Mouse (Mus musculus) erythroblast, embryonic 14.5 days (primary cell): ENCODE data around the gene Gucy2e. TPM values are rescaled to one million over a fixed set of nuclear protein-coding genes. Genes with fewer than 3 reads are reported as not detected.

Experiments
- H3K27me3 ChIP-seq: 2 replicates; pipeline ENCODE4 v1.6.1; 2012; ENCODE audit warnings: inconsistent platforms; ENCODE audit not compliant: control insufficient read depth
- H3K36me3 ChIP-seq: 2 replicates; pipeline ENCODE4 v1.6.1; 2012; ENCODE audit warnings: mild to moderate bottlenecking, inconsistent platforms; ENCODE audit not compliant: control insufficient read depth
- H3K4me1 ChIP-seq: 2 replicates; pipeline ENCODE4 v1.6.1; 2012; ENCODE audit warnings: inconsistent platforms; ENCODE audit not compliant: control insufficient read depth
- H3K4me3 ChIP-seq: replicated peaks from 2 replicates; pipeline ENCODE3; 2012; ENCODE audit warnings: moderate library complexity, mild to moderate bottlenecking, inconsistent platforms
- H3K9me3 ChIP-seq: 2 replicates; pipeline ENCODE4 v1.6.1; 2012; ENCODE audit warnings: low read length, inconsistent platforms, mixed read lengths; ENCODE audit not compliant: control insufficient read depth
- GATA1 ChIP-seq: IDR thresholded peaks from 2 replicates; pipeline ENCODE4 v1.6.1; 2012; ENCODE audit warnings: low read length, inconsistent platforms, mixed read lengths
- TAL1 ChIP-seq: IDR thresholded peaks from 3 replicates; pipeline ENCODE4 v1.6.1; 2012; ENCODE audit warnings: low read length, inconsistent platforms, mixed read lengths
- polyA plus RNA-seq: library from polyadenylated mRNA; stranded (reverse); fragments of >175 nt; gene quantifications from 2 replicates; pipeline ENCODE4 v1.2.3, GENCODE M21; 2012

Gucy2e gene
- polyA plus RNA-seq, 1 experiment = not detected

GRCm38 (mm10) chr11:69221070-69221469 is 15.8 kb downstream of the Gucy2e start:
- TF ChIP-seq GATA1 = no peak
- no peak for TF ChIP-seq TAL1
- H3K9me3 ChIP-seq = no peaks in the 10 kb centered on the region
- no peaks in the 10 kb centered on the region for H3K36me3 ChIP-seq
- no peak overlapping the region for H3K4me3 ChIP-seq
- no peaks in the 10 kb centered on the region; the same call in 1 of the 2 replicates for H3K27me3 ChIP-seq
- no peaks in the 10 kb centered on the region for H3K4me1 ChIP-seq

GRCm38 (mm10) chr11:69218661-69219060 is 18.2 kb downstream of the Gucy2e start:
- Histone ChIP-seq H3K27me3 (no peaks in the 10 kb centered on the region; the same call in 1 of the 2 replicates), H3K36me3 (no peaks in the 10 kb centered on the region), H3K9me3 (no peaks in the 10 kb centered on the region), H3K4me1 (no peaks in the 10 kb centered on the region), H3K4me3 (no peak overlapping the region)
- no peak for TF ChIP-seq TAL1
- no peak for TF ChIP-seq GATA1

DNA sequence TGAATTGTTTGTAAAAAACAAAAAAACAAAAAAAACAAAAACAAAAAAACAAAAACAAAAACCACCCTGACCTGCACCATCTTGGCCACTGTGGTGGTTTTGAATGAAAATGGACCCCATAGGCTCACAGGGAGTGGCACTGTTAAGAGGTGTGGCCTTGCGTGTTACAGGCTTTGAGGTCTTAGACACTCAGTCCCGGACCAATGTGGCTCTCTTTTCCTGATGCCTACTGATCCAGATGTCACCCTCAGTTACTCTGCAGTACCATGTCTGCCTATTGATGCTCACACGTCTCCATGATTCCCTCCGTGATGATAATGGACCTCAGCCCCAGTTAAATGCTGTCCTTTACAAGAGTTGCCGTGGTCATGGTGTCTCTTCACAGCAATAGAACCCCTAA is 19.4 kb downstream of the Gucy2e start:
- H3K4me1 ChIP-seq = no peaks in the 10 kb centered on the region
- no peak overlapping the region for H3K4me3 ChIP-seq
- H3K27me3 ChIP-seq = no peaks in the 10 kb centered on the region; the same call in 1 of the 2 replicates
- no peaks in the 10 kb centered on the region for H3K9me3 ChIP-seq
- TF ChIP-seq TAL1 (no peak), GATA1 (no peak)
- H3K36me3 ChIP-seq = no peaks in the 10 kb centered on the region

DNA sequence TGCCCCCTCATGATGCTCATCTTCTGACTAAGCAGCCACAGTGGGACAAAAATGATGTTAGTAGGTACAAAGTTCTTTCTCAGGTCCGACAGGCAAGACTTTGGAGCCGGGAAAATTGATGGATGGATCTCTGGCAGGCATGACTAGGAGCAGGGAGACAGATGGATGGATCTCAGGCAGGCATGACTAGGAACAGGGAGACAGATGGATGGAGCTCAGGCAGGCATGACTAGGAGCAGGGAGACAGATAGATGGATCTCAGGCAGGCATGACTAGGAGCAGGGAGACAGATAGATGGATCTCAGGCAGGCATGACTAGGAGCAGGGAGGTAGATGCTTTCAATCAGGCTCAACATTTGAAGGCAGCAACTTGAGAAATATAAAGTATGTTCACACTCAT is 25.4 kb downstream of the Gucy2e start:
- TF ChIP-seq GATA1 (no peak), TAL1 (no peak)
- Histone ChIP-seq H3K4me3 (no peak overlapping the region), H3K9me3 (no peaks in the 10 kb centered on the region), H3K27me3 (peaks cover 4% of the 10 kb centered on the region; the same call in 1 of the 2 replicates), H3K36me3 (no peaks in the 10 kb centered on the region), H3K4me1 (no peaks in the 10 kb centered on the region)

- no peak overlapping the region for H3K4me3 ChIP-seq
- no peak for TF ChIP-seq GATA1
- TF ChIP-seq TAL1 = no peak
- peaks cover 19% of the 10 kb centered on the region for H3K27me3 ChIP-seq
- no peaks in the 10 kb centered on the region for H3K36me3 ChIP-seq
- H3K9me3 ChIP-seq = no peaks in the 10 kb centered on the region
- H3K4me1 ChIP-seq = no peaks in the 10 kb centered on the region
These were observed 34.2 kb downstream of the Gucy2e start for GRCm38 (mm10) chr11:69202469-69203230.

GRCm38 (mm10) chr11:69200231-69200630 is 36.6 kb downstream of the Gucy2e start:
- TF ChIP-seq GATA1 (no peak), TAL1 (no peak)
- Histone ChIP-seq H3K9me3 (no peaks in the 10 kb centered on the region), H3K4me3 (no peak overlapping the region), H3K27me3 (peaks cover 36% of the 10 kb centered on the region), H3K4me1 (no peaks in the 10 kb centered on the region), H3K36me3 (no peaks in the 10 kb centered on the region)

- TF ChIP-seq TAL1 = no peak
- no peak for TF ChIP-seq GATA1
- H3K9me3 ChIP-seq = no peaks in the 10 kb centered on the region
- no peaks in the 10 kb centered on the region for H3K36me3 ChIP-seq
- H3K27me3 ChIP-seq = peaks cover 41% of the 10 kb centered on the region
- H3K4me3 ChIP-seq = no peak overlapping the region
- H3K4me1 ChIP-seq = no peaks in the 10 kb centered on the region
These were observed 37.6 kb downstream of the Gucy2e start for GRCm38 (mm10) chr11:69199251-69199650.

DNA sequence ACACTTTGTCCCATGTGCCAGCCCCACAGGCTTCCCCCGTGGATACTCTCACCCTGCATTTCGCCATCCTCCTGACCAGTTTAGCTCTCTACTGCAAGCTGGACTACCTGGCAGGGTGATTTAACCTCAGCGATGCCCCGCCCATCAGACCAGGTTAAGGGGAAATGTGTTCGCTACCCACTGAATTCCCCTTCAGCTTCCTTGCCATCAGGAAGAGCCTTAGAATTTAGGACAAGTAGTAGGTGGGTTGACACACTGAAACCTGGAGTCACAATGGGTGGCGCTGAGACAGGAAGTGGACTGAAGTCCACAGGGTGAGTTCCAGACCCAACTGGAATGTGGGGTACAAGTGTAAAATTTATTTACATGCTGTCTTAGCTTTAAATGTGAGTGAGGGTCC is 39.1 kb downstream of the Gucy2e start, which contains the start of gene Alox8:
Gene Alox8 (minus strand): TSS at position 101 of the 400 bp plus-strand sequence.
- TF ChIP-seq GATA1 (no peak), TAL1 (no peak)
- Histone ChIP-seq H3K4me3 (no peak within 1 kb of the TSS), H3K27me3 (peaks cover 46% of the 10 kb centered on the region), H3K4me1 (no peaks in the 10 kb centered on the region), H3K36me3 (no peaks in the 10 kb centered on the region), H3K9me3 (no peaks in the 10 kb centered on the region)

GRCm38 (mm10) chr11:69197194-69197593 is 39.6 kb downstream of the Gucy2e start:
- TF ChIP-seq GATA1 (no peak), TAL1 (no peak)
- no peaks in the 10 kb centered on the region for H3K4me1 ChIP-seq
- peaks cover 46% of the 10 kb centered on the region for H3K27me3 ChIP-seq
- no peaks in the 10 kb centered on the region for H3K9me3 ChIP-seq
- H3K36me3 ChIP-seq = no peaks in the 10 kb centered on the region
- H3K4me3 ChIP-seq = no peak overlapping the region

DNA sequence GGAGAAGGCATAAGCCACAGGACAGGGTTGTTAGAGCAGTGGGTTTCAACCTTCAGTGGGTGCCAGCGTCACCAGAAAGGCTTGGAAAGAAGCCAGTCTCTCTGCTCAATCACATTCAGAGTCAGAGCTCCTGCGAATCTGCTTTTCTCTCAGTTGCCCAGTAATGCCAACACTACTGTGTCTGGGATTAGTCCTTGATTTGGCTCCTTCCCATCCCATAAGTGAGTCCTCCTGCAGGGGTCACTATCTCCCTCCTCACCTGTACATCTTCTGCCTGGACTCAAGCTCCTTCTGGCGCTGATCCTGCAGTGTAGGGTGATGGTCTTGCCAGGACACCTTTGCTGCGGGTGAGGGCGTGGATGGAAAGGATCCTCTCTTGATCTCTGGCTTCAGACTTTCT is 40.1 kb downstream of the Gucy2e start:
- H3K9me3 ChIP-seq = no peaks in the 10 kb centered on the region
- TF ChIP-seq GATA1 (no peak), TAL1 (no peak)
- peaks cover 46% of the 10 kb centered on the region for H3K27me3 ChIP-seq
- H3K36me3 ChIP-seq = no peaks in the 10 kb centered on the region
- no peaks in the 10 kb centered on the region for H3K4me1 ChIP-seq
- no peak overlapping the region for H3K4me3 ChIP-seq
